Mouse (Mus musculus): Measurements from ENCODE around the gene Abhd12b. TPM values are rescaled to one million over a fixed set of nuclear protein-coding genes. Genes with fewer than 3 reads are reported as not detected.

Abhd12b gene
- total and polyA plus RNA-seq, 2 experiments from 2014 or later = not detected

DNA sequence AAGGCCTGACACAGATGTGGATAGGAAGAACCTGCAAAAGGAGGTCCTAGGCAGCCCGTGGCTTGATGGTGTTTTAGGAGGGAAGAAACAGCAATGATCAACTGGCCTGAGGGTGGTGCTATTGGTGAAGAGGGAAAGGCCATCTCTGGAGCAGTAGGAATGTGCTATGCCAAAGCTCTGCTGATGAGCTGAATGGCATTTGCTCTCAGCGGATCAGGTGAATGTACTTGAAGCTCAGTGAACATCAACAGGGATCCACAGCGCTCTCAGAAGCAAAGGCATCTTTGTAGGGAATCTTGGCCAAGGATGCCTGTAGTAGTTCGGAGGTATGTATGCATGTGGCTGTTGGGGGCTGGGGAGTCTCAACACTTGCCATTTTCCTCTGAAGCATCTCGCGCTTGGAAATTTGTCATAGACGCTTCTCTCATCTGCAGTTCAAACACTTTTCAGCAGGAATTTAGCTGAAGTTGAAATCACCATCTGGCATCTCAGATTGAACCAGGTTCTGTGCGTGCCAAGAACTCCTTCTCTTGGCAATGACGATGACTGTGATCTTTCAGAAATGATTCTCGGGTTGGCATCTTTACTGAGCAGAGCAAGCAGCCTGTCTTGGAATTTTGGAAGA lies 35.1 kb upstream of the Abhd12b start:
- H3K27me3 ChIP-seq (ENCODE audit: insufficient read depth, low read length) = no peaks in the 10 kb centered on the region
- no peak overlapping the region for H3K9ac ChIP-seq (replicated peaks; ENCODE audit: low read length)
- no peaks in the 10 kb centered on the region for H3K9me3 ChIP-seq (ENCODE audit: low read length)
- WGBS = 66% methylated on average over 10 of the region's 10 CpGs
- H3K27ac ChIP-seq = no peak overlapping the region
- no peaks in the 10 kb centered on the region for H3K4me1 ChIP-seq (ENCODE audit: insufficient read depth, low read length)
- no peak overlapping the region for H3K4me2 ChIP-seq (ENCODE audit: low read depth, low read length)
- ATAC-seq (peak; percentile 35; the same call in 1 of the 2 replicates), DNase-seq (ENCODE audit: low spot score) (peak; percentile 56)
- TF ChIP-seq CTCF (IDR thresholded peaks at IDR 0.05; ENCODE audit: low read depth) = peak; percentile 51
- no peak overlapping the region for H3K4me3 ChIP-seq (ENCODE audit: low read length)
- H3K36me3 ChIP-seq (ENCODE audit: insufficient read depth, low read length) = no peaks in the 10 kb centered on the region

DNA sequence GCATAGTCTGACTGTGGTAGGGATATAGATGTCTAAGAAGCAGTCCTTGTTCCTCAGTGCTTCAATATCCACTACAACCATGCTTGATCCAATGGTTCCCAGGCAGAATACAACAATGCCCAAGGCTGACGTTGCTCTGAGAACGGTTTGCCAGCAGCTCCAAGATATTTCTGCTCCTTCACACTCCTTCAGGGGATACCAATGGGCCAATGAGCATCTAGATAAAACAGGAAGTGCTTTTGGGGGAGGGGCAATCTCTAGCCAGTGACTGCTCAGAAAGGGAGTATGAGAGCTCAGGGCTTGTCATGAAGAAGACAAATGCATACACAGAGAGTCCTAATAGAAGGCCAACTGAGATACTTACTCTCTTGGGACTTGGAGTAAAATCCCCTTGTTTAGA lies 34.4 kb upstream of the Abhd12b start:
- no peak overlapping the region for H3K27ac ChIP-seq
- ATAC-seq = no peak
- 62% methylated on average over 2 of the region's 2 CpGs for WGBS

GRCm38 (mm10) chr12:70126626-70127025 lies 27.3 kb upstream of the Abhd12b start:
- ATAC-seq = no peak
- no peak overlapping the region for H3K4me2 ChIP-seq (ENCODE audit: low read depth, low read length)
- H3K36me3 ChIP-seq (ENCODE audit: insufficient read depth, low read length) = no peaks in the 10 kb centered on the region
- H3K9me3 ChIP-seq (ENCODE audit: low read length) = no peaks in the 10 kb centered on the region
- H3K4me3 ChIP-seq (ENCODE audit: low read length) = no peak overlapping the region
- H3K27ac ChIP-seq = no peak overlapping the region
- H3K9ac ChIP-seq (replicated peaks; ENCODE audit: low read length) = no peak overlapping the region
- TF ChIP-seq CTCF (IDR thresholded peaks at IDR 0.05; ENCODE audit: low read depth) = no peak
- 88% methylated on average over 4 of the region's 4 CpGs for WGBS
- DNase-seq (ENCODE audit: low spot score) = no peak
- 0 out of 2 replicates have a peak, but pooled peaks cover 3% of the 10 kb centered on the region for H3K4me1 ChIP-seq (ENCODE audit: insufficient read depth, low read length)
- no peaks in the 10 kb centered on the region for H3K27me3 ChIP-seq (ENCODE audit: insufficient read depth, low read length)

More for the DNA sequence above, 34.4 kb upstream of the Abhd12b start:
- Histone ChIP-seq H3K4me2 (ENCODE audit: low read depth, low read length) (no peak overlapping the region), H3K36me3 (ENCODE audit: insufficient read depth, low read length) (no peaks in the 10 kb centered on the region), H3K4me3 (ENCODE audit: low read length) (no peak overlapping the region), H3K4me1 (ENCODE audit: insufficient read depth, low read length) (no peaks in the 10 kb centered on the region), H3K9ac (replicated peaks; ENCODE audit: low read length) (no peak overlapping the region), H3K9me3 (ENCODE audit: low read length) (no peaks in the 10 kb centered on the region), H3K27me3 (ENCODE audit: insufficient read depth, low read length) (no peaks in the 10 kb centered on the region)
- TF ChIP-seq CTCF (IDR thresholded peaks at IDR 0.05; ENCODE audit: low read depth) = no peak
- DNase-seq (ENCODE audit: low spot score) = no peak

DNA sequence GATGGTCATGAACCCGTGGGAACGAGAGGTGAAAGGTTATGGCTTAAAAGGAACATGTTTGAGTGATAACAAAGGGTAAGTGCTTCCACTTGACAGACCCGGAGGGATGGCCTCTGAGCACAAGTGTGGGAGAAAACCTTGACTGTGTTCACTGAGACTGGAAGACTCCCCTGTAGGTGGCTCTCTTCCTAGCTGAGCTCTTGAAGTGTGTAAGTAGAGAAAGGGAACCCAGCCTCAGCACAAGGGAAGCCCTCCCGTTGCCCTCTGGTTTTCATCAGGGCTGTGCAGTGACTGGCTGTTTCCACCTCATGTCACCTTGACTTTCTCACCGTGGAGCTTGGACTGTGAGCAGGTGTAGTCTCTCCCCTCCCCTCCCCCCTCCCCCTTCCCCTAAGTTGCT lies 24.8 kb upstream of the Abhd12b start:
- no peak overlapping the region for H3K9ac ChIP-seq (replicated peaks; ENCODE audit: low read length)
- no peak for ATAC-seq
- no peaks in the 10 kb centered on the region for H3K9me3 ChIP-seq (ENCODE audit: low read length)
- H3K36me3 ChIP-seq (ENCODE audit: insufficient read depth, low read length) = no peaks in the 10 kb centered on the region
- H3K4me3 ChIP-seq (ENCODE audit: low read length) = no peak overlapping the region
- no peak for DNase-seq (ENCODE audit: low spot score)
- no peaks in the 10 kb centered on the region for H3K27me3 ChIP-seq (ENCODE audit: insufficient read depth, low read length)
- 51% methylated on average over 5 of the region's 5 CpGs for WGBS
- H3K4me2 ChIP-seq (ENCODE audit: low read depth, low read length) = no peak overlapping the region
- no peak overlapping the region for H3K27ac ChIP-seq
- H3K4me1 ChIP-seq (ENCODE audit: insufficient read depth, low read length) = 0 out of 2 replicates have a peak, but pooled peaks cover 3% of the 10 kb centered on the region
- peak; percentile 28 for TF ChIP-seq CTCF (IDR thresholded peaks at IDR 0.05; ENCODE audit: low read depth)

GRCm38 (mm10) chr12:70131042-70131675 lies 22.8 kb upstream of the Abhd12b start:
- Histone ChIP-seq H3K4me1 (ENCODE audit: insufficient read depth, low read length) (0 out of 2 replicates have a peak, but pooled peaks cover 3% of the 10 kb centered on the region), H3K4me2 (ENCODE audit: low read depth, low read length) (peak overlapping the region; percentile 50), H3K27ac (peak overlapping the region; percentile 68), H3K27me3 (ENCODE audit: insufficient read depth, low read length) (no peaks in the 10 kb centered on the region), H3K9me3 (ENCODE audit: low read length) (no peaks in the 10 kb centered on the region), H3K9ac (replicated peaks; ENCODE audit: low read length) (peak overlapping the region; percentile 40), H3K36me3 (ENCODE audit: insufficient read depth, low read length) (no peaks in the 10 kb centered on the region), H3K4me3 (ENCODE audit: low read length) (peak overlapping the region; percentile 27)
- ATAC-seq = peak; percentile 64; the same call in 1 of the 2 replicates
- 32% methylated on average over 18 of the region's 20 CpGs for WGBS
- peak; percentile 72 for DNase-seq (ENCODE audit: low spot score)
- no peak for TF ChIP-seq CTCF (IDR thresholded peaks at IDR 0.05; ENCODE audit: low read depth)

DNA sequence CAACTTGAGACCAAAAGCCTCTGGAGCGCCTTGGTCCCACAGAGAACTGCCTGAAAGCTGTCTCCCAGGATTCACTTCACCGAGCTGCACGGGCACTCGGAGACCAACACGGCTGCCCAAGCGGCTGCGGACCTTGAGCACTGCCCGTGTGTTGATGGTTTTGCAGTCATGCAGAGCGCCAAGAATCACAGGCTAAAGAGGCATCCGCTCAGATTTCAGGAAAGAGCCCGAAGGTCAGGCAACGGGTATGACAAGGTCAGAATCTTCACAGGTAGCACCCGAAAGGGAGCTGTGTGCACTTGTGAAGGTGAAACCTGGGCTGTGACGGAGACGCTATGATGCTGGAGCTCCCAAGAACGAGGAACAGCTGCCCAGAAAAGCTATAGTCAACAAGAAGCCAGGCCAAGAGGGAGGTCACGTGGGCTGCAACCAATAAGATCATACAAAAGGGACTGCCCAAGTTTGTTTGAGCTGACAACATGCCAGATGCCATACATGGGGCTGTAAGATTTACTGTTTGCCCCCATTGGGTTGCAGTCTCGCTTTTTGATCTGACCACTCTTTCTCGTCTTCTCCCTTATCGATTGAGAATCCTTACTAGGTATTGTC lies 19.2 kb upstream of the Abhd12b start:
- ATAC-seq = no peak
- WGBS = 90% methylated on average over 20 of the region's 20 CpGs
- no peaks in the 10 kb centered on the region for H3K27me3 ChIP-seq (ENCODE audit: insufficient read depth, low read length)

More for the DNA sequence above, 19.2 kb upstream of the Abhd12b start:
- Histone ChIP-seq H3K36me3 (ENCODE audit: insufficient read depth, low read length) (no peaks in the 10 kb centered on the region), H3K4me1 (ENCODE audit: insufficient read depth, low read length) (0 out of 2 replicates have a peak, but pooled peaks cover 3% of the 10 kb centered on the region), H3K9ac (replicated peaks; ENCODE audit: low read length) (no peak overlapping the region), H3K4me3 (ENCODE audit: low read length) (no peak overlapping the region), H3K4me2 (ENCODE audit: low read depth, low read length) (no peak overlapping the region), H3K9me3 (ENCODE audit: low read length) (no peaks in the 10 kb centered on the region), H3K27ac (no peak overlapping the region)
- TF ChIP-seq CTCF (IDR thresholded peaks at IDR 0.05; ENCODE audit: low read depth) = no peak
- DNase-seq (ENCODE audit: low spot score) = no peak
